Mouse (Mus musculus) kidney, adult 2 months (tissue): ENCODE measurements around the gene Tbx3.

ENCODE experiments used
- CTCF ChIP-seq: fragments of 200-500 bp; conservative IDR thresholded peaks from 2 replicates; pipeline ENCODE4 v1.5.1; 2011; ENCODE audit warnings: low read depth, mild to moderate bottlenecking, control low read depth, low read length, moderate library complexity, mixed read lengths; ENCODE audit not compliant: insufficient read depth, insufficient read length
- POLR2A ChIP-seq: fragments of 200-500 bp; IDR thresholded peaks from one replicate; pipeline ENCODE4 v1.6.1; 2011; ENCODE audit warnings: low read depth, low read length, control low read depth

DNA sequence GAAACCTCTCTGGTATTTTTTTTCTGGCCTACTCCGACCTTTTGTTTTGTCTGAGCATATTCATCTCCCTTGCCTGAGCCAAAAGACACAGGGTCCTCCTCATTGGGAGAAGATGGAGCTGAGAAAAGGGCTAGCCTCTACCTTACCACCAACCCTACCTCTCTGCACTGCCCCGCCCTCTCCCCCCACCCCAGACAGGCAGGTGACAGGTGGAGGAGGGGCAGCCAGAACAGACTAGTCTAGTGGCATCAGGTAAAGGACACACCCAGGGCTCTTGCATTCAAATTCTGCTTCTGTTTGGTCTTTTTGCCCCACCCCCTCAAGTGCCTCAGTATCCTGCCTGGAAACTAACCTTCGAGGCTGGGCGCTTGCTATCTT is 11.4 kb downstream of the Tbx3 start:
- TF ChIP-seq CTCF (no peak), POLR2A (no peak)
